In the genomic region with DNA sequence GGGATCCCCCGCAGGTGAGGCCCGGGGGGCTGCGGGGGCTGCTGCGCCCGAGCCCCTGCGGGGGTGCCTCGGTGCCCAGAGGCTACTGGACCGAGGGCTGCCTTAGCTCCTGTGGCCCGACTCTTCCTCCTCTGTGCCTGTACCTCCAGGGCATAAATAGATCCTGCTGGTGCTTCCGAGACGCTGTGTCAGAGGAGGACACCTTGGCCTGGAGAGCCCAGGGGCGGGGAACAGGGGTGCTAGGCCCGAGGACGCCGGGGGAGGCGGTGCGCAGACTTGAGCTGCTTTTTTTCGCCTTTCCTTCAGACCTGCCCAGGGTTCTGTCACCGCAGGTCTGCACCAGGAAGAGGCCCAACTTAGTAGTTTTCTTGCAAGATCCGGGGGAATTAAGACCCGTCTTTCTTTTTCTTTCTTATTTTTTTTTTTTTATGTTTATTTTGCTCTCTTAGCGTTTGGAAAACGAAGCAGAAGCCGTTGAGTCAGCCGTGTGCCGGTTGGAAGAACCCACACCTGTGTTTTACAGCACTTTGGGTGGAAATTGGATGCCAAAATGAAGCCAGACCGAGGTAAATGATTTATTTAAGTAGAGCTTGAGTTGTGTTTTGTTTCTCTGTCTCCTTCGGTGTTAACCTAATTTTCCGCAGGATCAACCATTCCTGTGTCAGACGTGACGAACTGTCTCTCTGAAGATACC, we compare ENCODE assay signal across 7 mouse cellular contexts. TPM values are rescaled to one million over a fixed set of nuclear protein-coding genes. Genes with fewer than 3 reads are reported as not detected.
DNase-seq lines count a peak whose midpoint lies in the region; ATAC-seq and TF ChIP-seq lines count a peak whose summit lies in the region.

No protein-coding gene starts in this region.

- peaks cover 10% of the 10 kb centered on the region for H3K36me3 ChIP-seq in hindbrain, embryonic 13.5 days
- no peaks in the 10 kb centered on the region for H3K36me3 ChIP-seq in limb, embryonic 10.5 days
- H3K36me3 ChIP-seq in midbrain, embryonic 10.5 days, result peaks cover 4% of the 10 kb centered on the region; the same call in 1 of the 2 replicates

- in situ Hi-C loops in Patski (cut with MboI; ENCODE audit: low pct_unique_long_range_greater_than_20kb), result loop anchor here (5.0 kb wide), 1 partner anchor 46 kb away; no protein-coding TSS in a partner anchor

- H3K4me1 ChIP-seq in hindbrain, embryonic 13.5 days (replicated peaks), result peaks cover 21% of the 10 kb centered on the region
- H3K4me1 ChIP-seq in limb, embryonic 10.5 days, result peaks cover 15% of the 10 kb centered on the region
- H3K4me1 ChIP-seq in midbrain, embryonic 10.5 days, result peaks cover 20% of the 10 kb centered on the region

- CTCF ChIA-PET in Patski (lab: Charles Lee), result interaction anchor here (0.9 kb wide), 1 partner anchor 10 kb away, joined by 4 read pairs; no protein-coding TSS in a partner anchor

- peak; percentile 20 for DNase-seq in Patski (ENCODE audit: low read depth, low spot score)
- peak; percentile 51 for DNase-seq in cerebellum, adult 11 months
- peak; percentile 14 to 25 for DNase-seq in frontal cortex, postnatal 25 days (ENCODE audit: low spot score in 2 of 2)
- DNase-seq in limb, embryonic 10.5 days (ENCODE audit: low spot score), result peak; percentile 63
- peak; percentile 57 for DNase-seq in midbrain, embryonic 10.5 days (ENCODE audit: low spot score)
- peak; percentile 67 to 71 for DNase-seq in spleen, adult 18-20 months

- H3K27ac ChIP-seq in hindbrain, embryonic 13.5 days, result peak overlapping the region; percentile 96
- peak overlapping the region; percentile 88 for H3K27ac ChIP-seq in limb, embryonic 10.5 days
- H3K27ac ChIP-seq in midbrain, embryonic 10.5 days (replicated peaks), result peak overlapping the region; percentile 91

- H3K4me2 ChIP-seq in hindbrain, embryonic 13.5 days, result peak overlapping the region; percentile 85

- H3K9me3 ChIP-seq in hindbrain, embryonic 13.5 days, result no peaks in the 10 kb centered on the region
- no peaks in the 10 kb centered on the region for H3K9me3 ChIP-seq in limb, embryonic 10.5 days (replicated peaks)
- peaks cover 3% of the 10 kb centered on the region; the same call in 1 of the 2 replicates for H3K9me3 ChIP-seq in midbrain, embryonic 10.5 days (replicated peaks)

- peak overlapping the region; percentile 96 for H3K4me3 ChIP-seq in hindbrain, embryonic 13.5 days
- peak overlapping the region; percentile 89 for H3K4me3 ChIP-seq in limb, embryonic 10.5 days
- peak overlapping the region; percentile 90 for H3K4me3 ChIP-seq in midbrain, embryonic 10.5 days

- peak overlapping the region; percentile 93 for H3K9ac ChIP-seq in hindbrain, embryonic 13.5 days

- POLR2A ChIA-PET in Patski (lab: Charles Lee), result interaction anchor here (0.5 kb wide), 1 partner anchor 47 kb away, joined by 3 read pairs; no protein-coding TSS in a partner anchor

- ATAC-seq in Patski, result peak; percentile 89
- no peak for ATAC-seq in hindbrain, embryonic 13.5 days (ENCODE audit: low FRiP score)

- TF ChIP-seq CTCF in Patski (IDR thresholded peaks at IDR 0.05), result no peak

- 9% methylated on average over 24 of the region's 31 CpGs for WGBS in hindbrain, embryonic 13.5 days
- 6% methylated on average over 31 of the region's 31 CpGs for WGBS in limb, embryonic 10.5 days
- 11% methylated on average over 31 of the region's 31 CpGs for WGBS in midbrain, embryonic 10.5 days

- H3K27me3 ChIP-seq in Patski, result no peaks in the 10 kb centered on the region
- H3K27me3 ChIP-seq in hindbrain, embryonic 13.5 days, result no peaks in the 10 kb centered on the region
- no peaks in the 10 kb centered on the region for H3K27me3 ChIP-seq in limb, embryonic 10.5 days (ENCODE audit: low read depth, poor library complexity, severe bottlenecking)
- H3K27me3 ChIP-seq in midbrain, embryonic 10.5 days (ENCODE audit: low read depth, poor library complexity, severe bottlenecking), result no peaks in the 10 kb centered on the region

RNA-seq across cellular contexts. Expression of a gene that starts 0.7 kb away (rescaled TPM):
- polyA plus RNA-seq in Patski (2021), result 14.3 TPM
- polyA plus RNA-seq in hindbrain, embryonic 13.5 days (2015; fragmentation: Nextera tagmentation; extraction: Ambion mirVana), result 27.0 and 30.2 TPM in 2 replicates
- 4.0 and 6.4 TPM in 2 replicates for polyA plus RNA-seq in limb, embryonic 10.5 days (2016; fragmentation: Nextera tagmentation; extraction: Ambion mirVana)
- polyA plus RNA-seq in midbrain, embryonic 10.5 days (2016; fragmentation: Nextera tagmentation; extraction: Ambion mirVana), result 7.7 and 13.2 TPM in 2 replicates
